Mouse (Mus musculus) kidney, embryonic 16.5 days (tissue): ENCODE results near the gene Zfp652. TPM values are rescaled to one million over a fixed set of nuclear protein-coding genes. Genes with fewer than 3 reads are reported as not detected.
"Not testable (repeated sequence)": the region's sequence is repeated elsewhere in the genome, so short reads cannot be mapped to it uniquely, and the experiment has no call there.

Experiments used
- ATAC-seq: fragments of 200-750 bp; cut with Nextera tagmentation; 2 replicates; pipeline ENCODE4 v1.8.0; 2017; ENCODE audit warnings: moderate TSS enrichment; ENCODE audit not compliant: low FRiP score, low TSS enrichment
- H3K27ac ChIP-seq: fragments of 300-500 bp; sonication (generic); 2 replicates; pipeline ENCODE4 v1.5.1; 2014; ENCODE audit warnings: low read length
- H3K27me3 ChIP-seq: fragments of 300-500 bp; sonication (generic); 2 replicates; pipeline ENCODE4 v1.6.1; 2014; ENCODE audit warnings: low read length, control low read depth, mixed read lengths; ENCODE audit not compliant: insufficient read depth
- H3K36me3 ChIP-seq: fragments of 300-500 bp; sonication (generic); 2 replicates; pipeline ENCODE4 v1.6.1; 2014; ENCODE audit warnings: low read length, control low read depth, mixed read lengths; ENCODE audit not compliant: insufficient read depth
- H3K4me1 ChIP-seq: fragments of 300-500 bp; sonication (generic); 2 replicates; pipeline ENCODE4 v1.6.1; 2014; ENCODE audit warnings: low read length, control low read depth, mixed read lengths; ENCODE audit not compliant: insufficient read depth
- H3K4me2 ChIP-seq: fragments of 300-500 bp; sonication (generic); replicated peaks from 2 replicates; pipeline ENCODE4 v1.6.1; 2014; ENCODE audit warnings: low read depth, low read length
- H3K4me3 ChIP-seq: fragments of 300-500 bp; sonication (generic); 2 replicates; pipeline ENCODE4 v1.5.1; 2014; ENCODE audit warnings: mild to moderate bottlenecking, low read length
- H3K9ac ChIP-seq: fragments of 300-500 bp; sonication (generic); replicated peaks from 2 replicates; pipeline ENCODE4 v1.6.1; 2014; ENCODE audit warnings: low read length
- H3K9me3 ChIP-seq: fragments of 300-500 bp; sonication (generic); 2 replicates; pipeline ENCODE4 v1.6.1; 2016; ENCODE audit warnings: low read length, control low read depth
- WGBS: fragments of 180-500 bp; shearing (Covaris S2); extraction: QIAGEN DNeasy Blood & Tissue Kit; methylation state at CpG from one replicate; pipeline ENCODE4 v1.1.7; 2014; 5-methylcytosine and 5-hydroxymethylcytosine counted together
- polyA plus RNA-seq: library from polyadenylated mRNA; unstranded; fragments of >200 nt; fragmentation: Nextera tagmentation; extraction: Ambion mirVana; gene quantifications from 2 replicates; pipeline ENCODE4 v1.2.1, GENCODE M21; 2015

The Zfp652 gene
- polyA plus RNA-seq, 1 experiment from 2014 or later: 24.0 TPM

- not testable (repeated sequence) for H3K4me1 ChIP-seq, H3K27ac ChIP-seq, H3K4me2 ChIP-seq, ATAC-seq, H3K9ac ChIP-seq, H3K4me3 ChIP-seq, H3K27me3 ChIP-seq, H3K9me3 ChIP-seq
- H3K36me3 ChIP-seq: peaks cover 30% of the 10 kb centered on the region
- 97% methylated on average over 4 of the region's 4 CpGs for WGBS
These were observed 42.7 kb downstream of the Zfp652 start for GRCm38 (mm10) chr11:95755137-95755536.

GRCm38 (mm10) chr11:95760521-95760920, 48.0 kb downstream of the Zfp652 start:
- no peak overlapping the region for H3K27ac ChIP-seq
- H3K4me1 ChIP-seq: peaks cover 4% of the 10 kb centered on the region; the same call in 1 of the 2 replicates
- H3K27me3 ChIP-seq: no peaks in the 10 kb centered on the region
- H3K9me3 ChIP-seq: no peaks in the 10 kb centered on the region
- no peak overlapping the region for H3K4me3 ChIP-seq
- no peak overlapping the region for H3K9ac ChIP-seq
- H3K4me2 ChIP-seq: no peak overlapping the region
- 82% methylated on average over 5 of the region's 5 CpGs for WGBS
- no peak for ATAC-seq
- H3K36me3 ChIP-seq: peaks cover 28% of the 10 kb centered on the region

- Histone ChIP-seq H3K27me3 (no peaks in the 10 kb centered on the region), H3K4me2 (no peak overlapping the region), H3K9ac (no peak overlapping the region), H3K9me3 (no peaks in the 10 kb centered on the region), H3K4me1 (peaks cover 4% of the 10 kb centered on the region; the same call in 1 of the 2 replicates), H3K27ac (no peak overlapping the region), H3K36me3 (peaks cover 22% of the 10 kb centered on the region), H3K4me3 (no peak overlapping the region)
- 73% methylated on average over 4 of the region's 4 CpGs for WGBS
- ATAC-seq: no peak
These were observed 50.5 kb downstream of the Zfp652 start for GRCm38 (mm10) chr11:95762996-95763395.

- Histone ChIP-seq H3K4me1 (peaks cover 4% of the 10 kb centered on the region; the same call in 1 of the 2 replicates), H3K9ac (no peak overlapping the region), H3K36me3 (peaks cover 27% of the 10 kb centered on the region), H3K4me3 (no peak overlapping the region), H3K27me3 (no peaks in the 10 kb centered on the region), H3K27ac (peak overlapping the region; percentile 41), H3K4me2 (no peak overlapping the region), H3K9me3 (no peaks in the 10 kb centered on the region)
- no peak for ATAC-seq
- WGBS: 62% methylated on average over 8 of the region's 8 CpGs
These were observed 52.3 kb downstream of the Zfp652 start for GRCm38 (mm10) chr11:95764806-95765205.

GRCm38 (mm10) chr11:95765334-95765733, 52.9 kb downstream of the Zfp652 start:
- H3K9ac ChIP-seq: no peak overlapping the region
- no peak for ATAC-seq
- WGBS: 73% methylated on average over 10 of the region's 10 CpGs
- no peak overlapping the region for H3K4me3 ChIP-seq
- H3K9me3 ChIP-seq: no peaks in the 10 kb centered on the region
- H3K27me3 ChIP-seq: no peaks in the 10 kb centered on the region
- peaks cover 29% of the 10 kb centered on the region for H3K36me3 ChIP-seq
- H3K27ac ChIP-seq: peak overlapping the region; percentile 41
- peaks cover 4% of the 10 kb centered on the region; the same call in 1 of the 2 replicates for H3K4me1 ChIP-seq
- no peak overlapping the region for H3K4me2 ChIP-seq

- Histone ChIP-seq H3K36me3 (peaks cover 26% of the 10 kb centered on the region), H3K9me3 (no peaks in the 10 kb centered on the region), H3K4me2 (no peak overlapping the region), H3K27ac (no peak overlapping the region), H3K27me3 (no peaks in the 10 kb centered on the region), H3K4me3 (no peak overlapping the region), H3K4me1 (peaks cover 4% of the 10 kb centered on the region; the same call in 1 of the 2 replicates), H3K9ac (no peak overlapping the region)
- no peak for ATAC-seq
- WGBS: 64% methylated on average over 6 of the region's 6 CpGs
These were observed 55.8 kb downstream of the Zfp652 start for GRCm38 (mm10) chr11:95768244-95768643.

- H3K4me3 ChIP-seq: no peak overlapping the region
- no peak overlapping the region for H3K9ac ChIP-seq
- no peak overlapping the region for H3K27ac ChIP-seq
- no peak for ATAC-seq
- H3K36me3 ChIP-seq: peaks cover 17% of the 10 kb centered on the region
- no peaks in the 10 kb centered on the region for H3K9me3 ChIP-seq
- H3K4me1 ChIP-seq: peaks cover 4% of the 10 kb centered on the region; the same call in 1 of the 2 replicates
- 91% methylated on average over 10 of the region's 10 CpGs for WGBS
- no peaks in the 10 kb centered on the region for H3K27me3 ChIP-seq
- H3K4me2 ChIP-seq: no peak overlapping the region
These were observed 56.7 kb downstream of the Zfp652 start for GRCm38 (mm10) chr11:95769208-95769607.

- peak overlapping the region; percentile 41; the same call in 1 of the 2 replicates for H3K27ac ChIP-seq
These were observed 58.4 kb downstream of the Zfp652 start for GRCm38 (mm10) chr11:95770720-95771364.

GRCm38 (mm10) chr11:95771665-95772064, 59.2 kb downstream of the Zfp652 start:
- ATAC-seq: no peak
- no peak overlapping the region for H3K4me3 ChIP-seq
- no peak overlapping the region for H3K9ac ChIP-seq
- H3K36me3 ChIP-seq: peaks cover 18% of the 10 kb centered on the region
- H3K9me3 ChIP-seq: no peaks in the 10 kb centered on the region
- H3K4me2 ChIP-seq: no peak overlapping the region
- 0 out of 2 replicates have a peak overlapping the region, but pooled peaks have one; percentile 41 for H3K27ac ChIP-seq
- H3K4me1 ChIP-seq: no peaks in the 10 kb centered on the region
- 62% methylated on average over 8 of the region's 8 CpGs for WGBS
- H3K27me3 ChIP-seq: no peaks in the 10 kb centered on the region

More at GRCm38 (mm10) chr11:95770720-95771364, 58.4 kb downstream of the Zfp652 start:
- H3K4me3 ChIP-seq: no peak overlapping the region
- H3K9me3 ChIP-seq: no peaks in the 10 kb centered on the region
- H3K27me3 ChIP-seq: no peaks in the 10 kb centered on the region
- 64% methylated on average over 9 of the region's 9 CpGs for WGBS
- H3K4me1 ChIP-seq: no peaks in the 10 kb centered on the region
- H3K9ac ChIP-seq: no peak overlapping the region
- no peak for ATAC-seq
- no peak overlapping the region for H3K4me2 ChIP-seq
- peaks cover 16% of the 10 kb centered on the region for H3K36me3 ChIP-seq

- Histone ChIP-seq H3K4me3 (no peak overlapping the region), H3K9me3 (no peaks in the 10 kb centered on the region), H3K4me2 (no peak overlapping the region), H3K36me3 (peaks cover 18% of the 10 kb centered on the region), H3K4me1 (no peaks in the 10 kb centered on the region), H3K27ac (no peak overlapping the region), H3K9ac (no peak overlapping the region), H3K27me3 (no peaks in the 10 kb centered on the region)
- ATAC-seq: no peak
- 78% methylated on average over 3 of the region's 3 CpGs for WGBS
These were observed 60.8 kb downstream of the Zfp652 start for GRCm38 (mm10) chr11:95773264-95773663.
